Mouse (Mus musculus): ENCODE results near the gene Neurl4.
"Not testable (repeated sequence)": the region's sequence is repeated elsewhere in the genome, so short reads cannot be mapped to it uniquely, and the experiment has no call there.

Neurl4 gene

DNA sequence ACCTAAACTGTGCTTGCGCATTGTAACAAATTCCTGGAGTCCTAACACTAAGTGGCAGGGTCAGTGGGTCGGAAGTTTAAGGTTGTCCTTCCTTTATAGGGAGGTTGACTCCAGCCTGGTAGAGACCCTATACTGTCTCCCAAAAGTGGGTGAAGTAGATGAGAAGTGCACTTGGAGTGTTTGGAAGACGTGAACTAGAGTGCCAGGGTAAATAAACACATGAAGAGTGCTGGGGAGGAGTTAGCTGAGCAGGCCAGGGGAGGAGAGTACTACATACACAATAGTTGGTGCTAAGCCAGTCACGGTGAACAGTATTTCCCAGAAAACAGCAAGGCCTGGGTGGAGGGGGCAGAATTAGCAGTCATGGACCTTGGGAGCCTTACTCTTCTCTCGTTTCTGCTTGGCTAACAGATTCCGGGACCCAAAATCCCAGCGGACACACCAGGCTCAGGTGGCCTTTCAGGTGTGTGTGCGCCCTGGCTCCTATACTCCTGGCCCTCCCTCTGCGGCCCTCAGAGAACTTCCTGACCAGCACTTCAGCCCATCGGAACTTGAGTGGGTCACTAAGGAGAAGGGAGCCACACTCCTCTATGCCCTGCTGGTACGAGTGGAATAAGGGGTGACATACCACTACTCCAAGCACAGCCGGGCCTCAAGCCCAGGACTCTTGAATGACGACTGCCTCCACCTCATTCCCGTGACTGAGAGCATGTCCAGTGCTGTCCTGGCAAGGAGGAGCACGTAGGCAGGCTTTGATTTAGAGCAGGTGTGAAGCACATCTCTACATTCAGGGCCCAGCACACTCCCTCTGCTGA lies 12.1 kb downstream of the Neurl4 start:
- in situ Hi-C loops (cut with MboI; ENCODE audit: low sequenced_read_pairs) = no loop called here

DNA sequence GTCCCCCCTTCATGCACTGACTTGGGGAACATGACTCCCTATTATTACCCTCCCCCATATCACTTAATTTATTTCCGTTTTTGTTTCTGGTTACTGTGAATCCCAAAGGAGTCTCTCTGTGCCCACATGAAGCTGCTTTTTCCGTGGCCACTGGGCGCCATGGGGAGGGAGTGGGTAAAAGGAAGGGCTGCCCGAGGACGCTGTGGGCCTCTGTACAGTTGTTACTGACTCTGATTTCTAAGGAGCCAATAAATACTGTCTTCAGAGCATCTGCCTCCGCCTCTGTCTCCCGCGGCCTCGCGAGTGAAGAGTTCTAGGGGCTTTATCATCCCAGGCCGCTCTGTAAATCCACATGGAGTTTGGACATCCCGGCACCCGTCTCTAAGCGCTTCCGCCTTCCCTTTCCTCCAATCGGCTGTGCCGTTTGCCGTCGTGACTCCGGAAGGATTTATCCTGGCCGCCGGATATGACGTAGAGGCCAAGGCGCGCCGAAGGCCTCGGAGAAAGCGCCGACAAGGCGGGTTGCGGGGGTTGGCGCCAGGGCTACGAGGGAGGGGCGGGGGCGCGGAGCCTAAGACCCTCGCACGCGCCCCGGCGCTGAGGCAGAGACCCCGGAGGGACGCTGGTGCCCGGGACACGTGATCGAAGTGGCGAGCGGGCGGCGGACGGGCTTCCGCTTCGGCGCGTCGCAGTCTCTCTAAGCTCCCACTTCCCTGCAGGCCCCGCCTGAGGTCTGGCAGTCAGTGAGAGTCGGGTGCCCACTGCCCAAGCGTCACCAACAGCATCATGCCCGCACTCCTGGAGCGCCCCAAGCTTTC lies 12.9 kb downstream of the Neurl4 start, which contains the start of gene Gps2:
Gps2 (plus strand) TSS at position 335 of the 818 bp plus-strand sequence.
- in situ Hi-C loops (cut with MboI; ENCODE audit: low sequenced_read_pairs) = no loop called here

DNA sequence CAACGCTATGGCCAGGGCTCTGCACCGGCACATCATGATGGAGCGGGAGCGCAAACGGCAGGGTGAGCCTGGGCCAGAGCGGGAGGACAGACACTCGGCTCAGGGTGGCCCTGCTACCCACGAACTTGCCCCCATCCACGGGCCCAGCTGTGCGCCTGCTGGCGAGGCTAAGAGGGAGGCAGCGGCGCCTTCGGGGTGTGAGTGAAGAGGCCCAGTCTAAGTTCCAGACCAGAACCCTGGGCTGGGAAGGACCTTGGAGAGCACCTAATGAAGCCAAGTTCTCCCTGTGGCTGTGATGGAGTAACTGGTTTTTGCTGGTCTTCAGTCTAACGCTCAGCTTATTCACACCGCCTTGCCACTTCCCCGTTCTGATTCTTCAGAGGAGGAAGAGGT lies 13.5 kb downstream of the Neurl4 start:
- in situ Hi-C loops (cut with MboI; ENCODE audit: low sequenced_read_pairs) = no loop called here

DNA sequence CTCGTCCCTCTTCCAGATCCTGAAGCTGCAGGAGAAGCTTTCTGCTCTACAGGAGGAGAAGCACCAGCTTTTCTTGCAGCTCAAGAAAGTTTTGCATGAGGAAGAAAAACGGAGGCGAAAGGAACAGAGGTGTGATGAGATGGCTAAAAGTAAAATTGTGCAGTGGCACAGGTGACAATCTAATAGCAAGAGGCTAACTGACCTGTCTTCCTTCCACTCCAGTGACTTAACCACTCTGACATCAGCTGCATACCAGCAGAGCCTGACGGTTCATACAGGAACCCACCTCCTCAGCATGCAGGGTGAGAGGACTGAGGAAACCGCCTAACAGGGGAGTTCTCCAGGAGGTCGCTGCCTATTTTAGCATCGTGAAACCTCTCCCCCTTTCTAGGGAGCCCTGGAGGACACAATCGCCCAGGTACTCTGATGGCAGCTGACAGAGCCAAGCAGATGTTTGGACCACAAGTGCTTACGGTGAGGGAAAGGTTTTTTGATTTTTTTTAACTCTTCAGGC lies 14.1 kb downstream of the Neurl4 start:
- in situ Hi-C loops (cut with MboI; ENCODE audit: low sequenced_read_pairs) = no loop called here

DNA sequence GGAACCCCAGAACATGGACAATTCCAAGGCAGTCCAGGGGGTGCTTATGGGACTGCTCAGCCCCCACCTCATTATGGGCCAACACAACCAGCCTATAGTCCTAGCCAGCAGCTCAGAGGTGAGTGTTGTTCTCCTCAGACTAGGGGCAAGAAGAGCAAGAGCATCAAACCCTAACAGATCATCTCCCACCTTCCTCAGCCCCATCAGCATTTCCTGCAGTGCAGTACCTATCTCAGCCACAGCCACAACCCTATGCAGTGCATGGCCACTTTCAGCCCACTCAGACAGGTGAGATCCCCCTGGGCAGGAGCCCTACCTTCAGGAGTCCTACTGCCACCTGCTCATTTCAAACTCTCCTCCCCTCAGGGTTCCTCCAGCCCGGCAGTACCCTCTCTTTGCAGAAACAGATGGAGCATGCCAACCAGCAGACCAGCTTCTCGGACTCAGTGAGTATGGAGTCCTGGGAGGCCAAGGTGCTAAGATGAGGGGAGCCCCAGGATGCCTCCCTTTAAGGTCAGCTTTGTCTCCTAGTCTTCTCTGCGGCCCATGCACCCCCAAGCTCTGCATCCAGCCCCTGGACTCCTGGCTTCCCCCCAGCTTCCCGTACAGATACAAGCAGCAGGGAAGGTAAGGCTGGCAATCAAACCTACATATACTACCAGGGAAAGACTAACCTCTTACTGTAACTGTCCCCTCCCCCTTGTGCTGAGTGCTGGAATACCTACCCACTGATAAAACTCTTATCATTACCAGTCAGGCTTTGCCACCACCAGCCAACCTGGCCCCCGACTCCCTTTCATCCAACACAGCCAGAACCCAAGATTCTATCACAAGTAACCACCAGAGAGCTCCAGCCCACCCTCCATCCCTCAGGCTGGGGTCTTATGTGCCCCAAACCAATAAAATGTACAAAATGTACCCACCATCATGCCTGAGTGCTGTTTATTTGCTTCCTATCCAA lies 15.1 kb downstream of the Neurl4 start:
- in situ Hi-C loops (cut with MboI; ENCODE audit: low sequenced_read_pairs) = no loop called here

DNA sequence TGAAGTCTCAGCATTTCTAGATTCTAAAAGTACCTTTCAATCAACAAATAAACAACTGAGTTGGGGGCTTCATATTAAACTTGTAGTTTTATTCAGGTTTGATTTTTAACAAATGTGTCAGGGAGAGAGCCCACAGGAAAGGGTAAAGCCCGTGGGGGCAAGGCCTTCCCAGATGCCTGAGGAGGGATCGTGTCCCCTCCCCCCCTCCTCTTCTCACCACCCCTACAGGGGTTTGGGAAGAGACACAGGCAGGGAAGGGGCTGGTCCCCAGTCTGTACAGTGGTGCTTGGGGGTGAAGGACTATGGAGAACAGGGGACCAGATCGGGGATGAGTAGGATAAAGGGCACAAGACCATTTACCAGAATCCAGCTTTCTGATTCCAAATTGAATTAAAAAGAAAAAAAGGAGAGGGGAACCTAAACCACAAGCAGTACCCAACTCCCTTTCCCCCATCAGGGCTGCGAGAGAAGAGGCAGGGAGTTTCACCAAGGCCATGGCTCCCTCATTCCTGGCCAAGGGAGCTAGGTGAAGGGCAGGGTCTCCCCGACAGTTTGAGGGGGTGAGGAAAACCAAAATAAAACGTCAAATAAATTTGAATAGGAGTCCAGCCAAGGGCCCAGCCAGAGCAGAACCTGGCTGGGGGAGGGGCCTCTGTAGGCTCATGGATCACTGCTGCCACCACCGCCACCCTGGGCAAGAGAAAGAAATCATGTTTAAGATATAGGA lies 15.9 kb downstream of the Neurl4 start:
- in situ Hi-C loops (cut with MboI; ENCODE audit: low sequenced_read_pairs) = not testable (repeated sequence)

DNA sequence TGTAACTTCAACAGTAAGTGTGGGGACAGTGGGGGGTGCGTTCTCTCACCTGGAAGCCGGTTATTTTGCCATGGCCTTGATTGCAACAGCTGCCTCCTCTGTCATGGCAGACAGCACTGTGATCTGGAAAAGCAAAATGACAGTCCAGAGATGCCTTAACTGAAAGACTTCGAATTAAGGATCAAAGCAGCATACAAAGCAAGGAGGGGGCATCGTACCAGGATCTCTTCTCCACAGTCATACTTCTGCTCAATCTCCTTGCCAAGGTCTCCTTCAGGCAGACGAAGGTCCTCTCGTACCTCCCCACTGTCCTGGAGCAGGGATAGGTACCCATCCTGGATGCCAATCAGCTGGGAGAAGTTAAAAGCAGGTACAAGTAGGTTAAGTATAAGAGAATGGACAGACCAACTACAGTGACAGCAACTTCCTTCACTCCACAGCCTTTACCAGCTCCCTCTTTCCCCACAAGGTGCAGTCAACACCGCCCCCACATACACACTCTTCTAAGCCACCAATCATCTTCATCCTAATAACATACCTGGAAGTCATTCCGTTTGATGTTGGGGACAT lies 16.6 kb downstream of the Neurl4 start:
- in situ Hi-C loops (cut with MboI; ENCODE audit: low sequenced_read_pairs) = no loop called here

DNA sequence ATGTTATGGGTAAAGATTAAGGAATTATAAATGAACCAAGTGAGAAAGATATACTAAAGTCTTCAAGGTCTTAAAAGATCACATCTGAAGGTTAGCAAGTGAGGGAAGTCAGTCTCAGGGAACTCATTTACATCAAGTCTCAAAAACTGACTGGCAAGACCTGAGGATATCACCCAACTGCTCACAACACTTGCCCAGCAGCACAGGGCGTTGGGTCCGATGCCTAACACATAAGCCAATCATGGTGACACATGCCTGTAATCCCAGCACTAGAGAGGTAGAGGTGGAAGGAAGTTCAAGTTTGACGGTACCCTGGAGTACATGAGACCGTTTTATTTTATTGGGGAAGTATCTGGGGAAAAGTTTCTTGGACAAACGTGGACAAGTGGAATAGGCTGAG lies 17.2 kb downstream of the Neurl4 start:
- in situ Hi-C loops (cut with MboI; ENCODE audit: low sequenced_read_pairs) = no loop called here

DNA sequence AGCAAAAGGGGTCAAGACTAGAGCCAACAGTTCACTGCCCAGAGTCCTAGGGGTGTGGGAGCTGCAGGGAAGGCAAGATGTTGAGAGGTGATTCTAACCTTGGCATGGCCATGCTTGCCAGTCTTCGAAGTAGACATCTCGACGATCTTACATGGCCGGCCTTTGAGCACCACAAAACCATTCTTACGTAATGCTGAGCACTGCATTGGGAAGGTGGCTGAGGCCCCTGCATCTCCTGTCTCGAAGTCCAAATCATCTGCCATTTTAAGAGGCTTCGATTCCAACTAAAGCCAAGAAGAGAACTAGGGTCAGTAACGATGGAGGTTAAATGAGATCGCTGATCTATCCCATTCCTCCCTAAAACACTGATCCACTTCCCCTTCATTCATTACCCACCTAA lies 18.2 kb downstream of the Neurl4 start:
- in situ Hi-C loops (cut with MboI; ENCODE audit: low sequenced_read_pairs) = no loop called here

DNA sequence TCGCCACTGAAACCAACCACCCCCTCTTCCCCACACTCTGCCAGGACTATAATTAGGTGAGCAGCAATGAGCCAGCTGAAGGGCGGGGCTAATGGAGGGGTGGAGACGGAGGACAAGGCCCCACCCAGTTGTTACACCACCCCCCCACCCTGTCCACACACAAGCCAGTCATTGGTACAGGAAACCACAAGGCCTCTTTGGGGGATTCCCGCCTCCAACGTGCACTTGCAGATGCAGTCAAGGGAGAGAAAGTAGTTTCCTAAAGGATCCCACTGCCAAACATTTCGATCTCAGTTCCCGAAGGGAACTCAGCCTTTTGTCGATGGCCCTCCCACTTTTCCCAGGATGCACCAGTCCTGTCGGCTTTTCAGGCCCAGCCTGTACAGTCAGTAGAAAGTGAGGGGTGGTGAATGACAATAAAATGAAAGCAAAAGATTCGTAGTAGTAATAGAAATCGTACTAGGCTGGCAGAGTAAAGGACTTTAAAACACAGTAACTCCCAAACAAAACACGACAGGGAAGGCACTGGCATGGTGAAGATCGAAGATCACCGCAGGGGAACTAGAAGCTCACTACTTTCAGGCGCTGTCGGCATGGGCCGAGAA lies 18.9 kb downstream of the Neurl4 start:
- in situ Hi-C loops (cut with MboI; ENCODE audit: low sequenced_read_pairs) = no loop called here

DNA sequence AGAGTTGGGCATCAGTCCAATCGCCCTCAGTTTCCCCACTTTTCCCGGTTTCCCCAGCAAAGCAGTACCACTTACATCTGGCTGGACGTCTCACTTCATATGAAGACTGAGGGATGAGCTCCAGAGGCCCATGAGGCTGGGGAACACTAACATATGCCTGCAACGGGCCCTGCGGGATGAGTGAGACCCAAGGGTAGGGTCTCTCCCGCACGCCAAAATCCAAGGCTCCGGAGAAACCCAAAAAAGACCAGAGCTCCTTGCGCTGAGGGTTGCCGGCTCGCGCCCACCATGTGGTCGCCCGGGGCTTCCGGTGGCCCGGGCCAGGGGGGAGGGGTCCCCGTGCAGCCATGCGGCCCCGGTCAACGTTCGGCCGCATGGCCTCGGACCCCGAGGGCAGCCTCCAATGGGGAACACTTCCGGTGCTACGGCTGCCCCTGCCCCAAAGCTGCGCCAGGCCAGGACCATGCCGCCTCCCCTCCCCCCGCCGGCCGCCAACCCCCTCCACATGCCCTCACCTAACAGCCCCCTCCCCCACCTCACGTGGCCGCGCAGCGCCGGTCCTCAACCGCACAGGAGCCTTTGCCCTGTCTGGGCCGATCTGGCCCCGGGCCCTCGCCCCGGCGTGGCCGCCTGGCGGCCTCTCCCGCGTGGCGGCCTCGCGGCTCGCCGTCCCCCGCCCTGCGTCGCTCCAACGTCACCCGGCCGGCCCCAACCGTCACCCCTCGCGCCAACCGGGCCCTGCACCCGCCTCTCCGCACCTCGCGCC lies 19.6 kb downstream of the Neurl4 start:
- in situ Hi-C loops (cut with MboI; ENCODE audit: low sequenced_read_pairs) = no loop called here

DNA sequence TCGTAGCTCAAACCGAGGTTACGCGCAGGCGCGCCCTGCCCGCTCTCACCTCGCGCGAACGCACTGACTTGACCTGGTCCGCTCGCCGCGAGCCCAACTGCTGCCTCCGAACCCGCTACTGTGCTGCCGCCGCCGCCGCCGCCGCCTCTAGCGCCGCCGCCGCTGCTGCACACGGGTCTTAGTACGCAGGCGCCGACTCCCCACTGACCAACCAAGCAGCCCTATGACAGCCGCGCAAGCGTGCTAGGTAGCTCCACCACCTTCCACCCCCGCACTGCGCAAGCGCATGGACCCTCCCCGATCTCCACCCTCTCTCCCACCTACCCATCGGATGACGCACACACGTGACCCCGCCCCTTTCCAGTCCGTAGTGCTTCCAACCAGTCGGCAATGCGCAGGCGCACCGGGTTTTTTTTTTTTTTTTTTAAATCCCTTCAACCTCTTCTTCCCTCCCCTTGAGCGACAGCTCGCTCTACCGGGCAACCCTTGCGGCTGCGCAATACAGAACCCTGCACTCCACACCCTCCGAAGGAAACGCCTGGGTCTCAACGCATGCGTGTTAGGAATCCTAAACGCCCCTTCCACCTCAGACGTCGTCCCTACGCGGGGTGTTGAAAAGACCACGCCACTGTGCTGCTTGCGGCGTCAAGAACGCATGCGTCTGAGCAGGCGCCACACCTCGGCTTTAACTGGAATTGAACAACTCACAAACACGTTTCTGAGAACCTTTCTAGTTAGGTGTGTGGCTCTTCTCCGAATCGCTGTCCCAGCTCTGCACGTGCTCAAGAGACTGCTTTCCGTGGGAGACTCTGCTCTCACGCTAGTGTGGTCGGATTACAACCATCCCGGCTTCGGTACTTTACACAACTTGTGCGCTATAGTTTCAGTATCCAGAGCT lies 20.5 kb downstream of the Neurl4 start, which contains the start of gene Eif5a:
Eif5a (minus strand) TSS at position 845 of the 898 bp plus-strand sequence.
- in situ Hi-C loops (cut with MboI; ENCODE audit: low sequenced_read_pairs) = no loop called here

DNA sequence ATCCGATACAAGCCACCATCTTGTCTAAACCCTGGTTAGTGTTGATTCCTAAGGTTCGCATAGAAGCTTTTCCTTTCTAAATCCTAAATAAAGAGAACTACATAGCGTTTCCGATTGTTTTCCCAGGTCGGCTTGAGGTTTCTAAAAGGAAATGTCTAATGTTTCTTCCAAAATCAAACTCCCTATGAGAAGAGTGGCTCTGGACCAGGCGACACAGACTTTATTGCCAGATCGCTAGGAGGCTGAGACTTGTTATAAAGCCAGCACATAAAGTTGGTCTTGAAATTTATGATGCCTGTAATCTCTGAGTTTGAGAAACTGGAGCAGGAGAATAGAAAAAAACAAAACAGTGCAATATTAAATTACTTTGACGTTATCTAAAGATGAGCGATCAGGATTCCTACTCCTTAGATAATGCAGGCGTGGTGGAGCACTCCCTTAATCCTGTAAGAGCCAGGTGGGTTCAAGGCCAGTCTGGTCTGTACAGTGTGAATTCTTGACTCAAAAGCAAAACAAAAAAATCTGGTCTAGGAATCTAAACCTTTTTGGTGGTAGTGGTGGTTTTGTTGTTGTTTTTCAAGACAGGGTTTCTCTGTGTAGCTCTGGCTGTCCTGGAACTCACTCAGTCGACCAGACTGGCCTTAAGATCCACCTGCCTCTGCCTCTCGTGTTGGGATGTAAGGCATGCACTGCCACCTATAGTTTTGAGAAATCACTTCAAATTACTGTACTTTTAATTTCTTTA lies 21.3 kb downstream of the Neurl4 start:
- in situ Hi-C loops (cut with MboI; ENCODE audit: low sequenced_read_pairs) = no loop called here

DNA sequence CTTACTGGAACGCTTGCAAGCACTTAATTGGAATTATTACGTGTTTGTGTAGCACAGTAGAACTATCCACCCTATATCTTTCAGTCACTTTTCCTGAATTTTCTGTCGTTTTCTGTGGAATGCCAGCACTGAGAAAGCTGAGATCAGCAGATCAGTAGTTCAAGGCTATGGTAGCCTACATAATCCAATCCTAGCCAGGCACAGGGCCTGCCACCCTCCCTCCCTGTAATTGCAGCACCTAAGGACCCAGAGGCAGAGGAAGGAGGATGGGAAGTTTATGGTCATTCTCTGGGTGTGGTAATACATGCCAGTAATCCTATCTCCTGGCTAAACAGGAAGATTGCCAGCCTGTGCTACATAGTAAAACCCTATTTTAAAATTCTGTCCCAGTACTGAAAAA lies 21.9 kb downstream of the Neurl4 start:
- in situ Hi-C loops (cut with MboI; ENCODE audit: low sequenced_read_pairs) = no loop called here

DNA sequence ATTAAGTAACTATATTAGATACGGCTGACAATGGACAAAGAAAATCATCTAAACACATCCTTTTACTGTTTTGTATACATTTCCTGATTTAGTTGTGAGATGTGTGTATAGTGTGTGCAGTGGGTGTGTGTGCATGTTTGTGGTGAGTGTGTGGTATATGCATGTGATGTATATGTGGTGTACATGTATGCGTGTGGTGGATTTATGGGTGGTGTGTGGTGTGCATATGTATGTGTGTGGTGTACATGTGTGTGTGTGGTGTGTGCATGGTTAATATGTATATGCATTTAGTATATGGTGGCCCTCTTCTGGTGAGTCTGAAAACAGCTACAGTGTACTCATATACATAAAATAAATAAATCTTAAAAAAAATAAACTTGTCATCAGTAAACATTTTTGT lies 26.6 kb downstream of the Neurl4 start:
- in situ Hi-C loops (cut with MboI; ENCODE audit: low sequenced_read_pairs) = no loop called here

DNA sequence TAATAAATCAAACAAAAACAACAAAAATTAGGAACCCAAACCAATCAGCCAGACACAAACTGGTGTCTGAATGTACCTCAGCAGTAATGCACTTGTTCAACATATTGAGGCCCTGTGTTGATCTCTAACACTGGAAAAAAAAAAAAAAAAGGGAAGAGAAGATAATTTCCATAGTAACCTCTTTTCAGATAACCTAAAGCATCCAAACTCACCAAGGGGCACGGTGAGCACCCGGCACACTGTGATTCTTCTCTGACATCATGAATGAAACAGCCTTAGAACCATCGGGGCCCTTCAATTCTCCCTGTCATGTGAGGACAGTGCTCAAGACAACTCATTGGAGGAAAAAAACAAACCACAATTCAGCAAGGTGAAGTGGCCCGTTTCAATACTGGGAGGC lies 28.8 kb downstream of the Neurl4 start:
- in situ Hi-C loops (cut with MboI; ENCODE audit: low sequenced_read_pairs) = no loop called here

DNA sequence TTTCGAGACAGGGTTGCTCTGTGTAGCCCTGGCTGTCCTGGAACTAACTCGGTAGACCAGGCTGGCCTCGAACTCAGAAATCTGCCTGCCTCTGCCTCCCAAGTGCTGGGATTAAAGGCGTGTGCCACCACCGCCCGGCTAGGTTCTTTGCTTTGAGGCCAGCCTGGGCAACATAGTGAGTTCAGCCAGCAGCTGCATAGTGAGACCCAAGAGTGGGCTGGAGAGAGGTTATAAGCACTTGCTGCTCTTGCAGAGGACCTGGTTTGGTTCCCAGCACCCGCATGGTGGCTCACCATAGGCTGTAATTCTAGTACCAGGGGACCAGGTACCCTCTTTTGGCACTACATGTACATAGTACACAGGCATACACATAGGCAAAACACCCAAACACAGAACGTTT lies 29.3 kb downstream of the Neurl4 start:
- in situ Hi-C loops (cut with MboI; ENCODE audit: low sequenced_read_pairs) = not testable (repeated sequence)
